Mouse (Mus musculus): ENCODE data around the gene Immp1l. TPM values are rescaled to one million over a fixed set of nuclear protein-coding genes. Genes with fewer than 3 reads are reported as not detected.

Gene Immp1l
- total RNA-seq, 2 experiments from 2014 or later, result 52.0 to 65.3 TPM

DNA sequence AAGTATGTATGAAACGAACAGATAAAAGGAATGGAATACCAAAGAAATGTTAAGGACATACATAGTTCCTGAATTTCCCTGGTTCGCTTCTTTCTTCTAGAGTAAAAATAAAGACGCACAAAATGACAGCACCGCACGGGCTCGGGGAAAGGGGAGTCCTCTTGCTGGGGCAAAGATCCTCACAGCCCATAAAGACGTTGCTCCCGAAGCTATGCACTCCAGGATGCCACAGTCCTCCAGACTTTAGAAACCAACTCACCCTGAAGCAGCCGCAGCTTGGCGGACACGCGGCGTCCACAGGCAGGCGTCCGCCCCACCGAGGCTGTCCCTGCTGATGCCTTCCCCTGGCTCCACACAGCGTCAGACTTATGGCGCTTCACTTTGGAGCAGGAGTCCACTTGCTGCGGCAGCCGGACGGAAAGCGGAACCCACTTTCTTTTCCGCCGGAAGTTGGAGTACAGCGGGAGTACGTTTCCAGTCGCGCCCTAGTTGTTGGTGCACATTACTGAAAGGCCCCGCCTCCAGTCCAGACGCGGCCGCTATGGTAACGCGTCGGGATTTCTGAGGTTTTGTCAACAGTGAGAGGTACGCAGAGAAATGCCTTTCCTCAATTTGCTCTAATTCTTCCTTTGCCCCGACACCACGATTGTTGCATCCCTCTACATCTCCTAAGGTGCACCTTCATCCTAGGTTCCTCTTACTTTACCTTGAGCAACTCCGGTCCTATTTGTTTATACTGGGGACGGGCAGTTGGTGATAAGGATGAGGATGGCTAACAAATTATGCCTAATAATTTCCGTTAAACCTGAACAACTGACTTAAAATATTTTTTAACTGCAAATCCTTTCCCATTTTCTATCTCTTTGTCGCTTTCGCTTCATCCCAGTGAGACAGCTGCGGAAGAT lies 98.6 kb downstream of the Immp1l start, which contains the start of gene Dnajc24:
TSS of gene Dnajc24 (minus strand) at position 715 of the 905 bp plus-strand sequence.
- peak; percentile 78 to 86 for DNase-seq
- intact Hi-C loops (cut with DNase I), result loop anchor here (10.0 kb wide), 1 partner anchor 328 kb away; no protein-coding TSS in a partner anchor

DNA sequence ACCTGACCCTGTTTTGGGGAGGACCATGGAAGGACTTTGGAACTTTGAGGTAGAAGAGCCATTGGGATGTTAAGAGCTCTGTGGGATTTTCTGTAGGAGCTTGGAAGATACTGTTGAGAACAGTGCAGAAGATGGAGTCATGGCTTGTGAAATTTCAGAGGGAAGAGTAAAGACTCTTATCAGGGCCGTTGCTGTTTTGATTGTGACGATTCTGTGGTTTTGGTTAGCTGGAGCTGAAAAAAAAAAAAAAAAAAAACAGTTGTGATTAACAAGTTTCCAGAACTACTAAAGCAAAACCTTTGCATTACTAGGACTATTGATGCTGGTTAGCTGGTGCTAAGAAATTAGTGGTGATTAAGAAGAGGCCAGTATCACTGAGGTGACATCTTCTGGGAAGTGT lies 104.0 kb downstream of the Immp1l start:
- intact Hi-C loops (cut with DNase I), result loop anchor here (10.0 kb wide), 1 partner anchor 334 kb away; no protein-coding TSS in a partner anchor
- DNase-seq, result no peak

Small RNA genes lying within 50 kb of the gene (microRNA-seq; reads per million reads assigned to microRNA genes)
- 0 reads per million in 2 experiments for gene Gm22002

Other genes with a start within 250 kb of the Immp1l start
- not detected for gene Pax6, start 235.7 kb upstream of the Immp1l start, total RNA-seq (2021)
- gene Elp4, start 74 bp upstream of the Immp1l start, total RNA-seq (2021), result 1 to 10 TPM; 5.4 to 7.2 TPM
- gene Dnajc24, start 98.9 kb downstream of the Immp1l start, total RNA-seq (2021), result 1 to 10 TPM; 4.4 to 6.0 TPM

All from gastrocnemius, postnatal 36 days (tissue).